Mouse (Mus musculus) heart, embryonic 12.5 days (tissue): ENCODE measurements around the gene Asz1. TPM values are rescaled to one million over a fixed set of nuclear protein-coding genes. Genes with fewer than 3 reads are reported as not detected.

Source experiments
- ATAC-seq: fragments of 200-750 bp; cut with Nextera tagmentation; 2 replicates; pipeline ENCODE4 v1.8.0; 2017; ENCODE audit warnings: moderate TSS enrichment, moderate library complexity; ENCODE audit not compliant: insufficient number of reproducible peaks, low FRiP score
- H3K27ac ChIP-seq: fragments of 300-500 bp; sonication (generic); 2 replicates; pipeline ENCODE4 v1.5.1; 2016; ENCODE audit warnings: mild to moderate bottlenecking, moderate library complexity; ENCODE audit not compliant: poor library complexity, severe bottlenecking
- H3K27me3 ChIP-seq: fragments of 300-500 bp; sonication (generic); replicated peaks from 2 replicates; pipeline ENCODE4 v1.6.1; 2016; ENCODE audit warnings: mild to moderate bottlenecking, moderate library complexity
- H3K36me3 ChIP-seq: fragments of 300-500 bp; sonication (generic); 2 replicates; pipeline ENCODE4 v1.6.1; 2016; ENCODE audit warnings: mild to moderate bottlenecking, moderate library complexity
- H3K4me1 ChIP-seq: fragments of 300-500 bp; sonication (generic); replicated peaks from 2 replicates; pipeline ENCODE4 v1.6.1; 2016; ENCODE audit warnings: mild to moderate bottlenecking
- H3K4me2 ChIP-seq: fragments of 300-500 bp; sonication (generic); 2 replicates; pipeline ENCODE4 v1.6.1; 2016; ENCODE audit warnings: mild to moderate bottlenecking, moderate library complexity
- H3K4me3 ChIP-seq: fragments of 300-500 bp; sonication (generic); 2 replicates; pipeline ENCODE4 v1.5.1; 2016; ENCODE audit warnings: mild to moderate bottlenecking
- H3K9ac ChIP-seq: fragments of 300-500 bp; sonication (generic); 2 replicates; pipeline ENCODE4 v1.6.1; 2016; ENCODE audit warnings: mild to moderate bottlenecking, moderate library complexity
- H3K9me3 ChIP-seq: fragments of 300-500 bp; sonication (generic); replicated peaks from 2 replicates; pipeline ENCODE4 v1.6.1; 2016; ENCODE audit warnings: mild to moderate bottlenecking, moderate library complexity
- WGBS: fragments of 180-500 bp; shearing (Covaris S2); methylation state at CpG from one replicate; pipeline ENCODE4 v1.1.7; 2016; 5-methylcytosine and 5-hydroxymethylcytosine counted together
- polyA plus RNA-seq: library from polyadenylated mRNA; unstranded; fragments of >200 nt; fragmentation: Nextera tagmentation; extraction: Ambion mirVana; gene quantifications from 2 replicates; pipeline ENCODE4 v1.2.1, GENCODE M21; 2016

The Asz1 gene
- 0.10 TPM in 1 of 2 replicates, not detected in the other for polyA plus RNA-seq

DNA sequence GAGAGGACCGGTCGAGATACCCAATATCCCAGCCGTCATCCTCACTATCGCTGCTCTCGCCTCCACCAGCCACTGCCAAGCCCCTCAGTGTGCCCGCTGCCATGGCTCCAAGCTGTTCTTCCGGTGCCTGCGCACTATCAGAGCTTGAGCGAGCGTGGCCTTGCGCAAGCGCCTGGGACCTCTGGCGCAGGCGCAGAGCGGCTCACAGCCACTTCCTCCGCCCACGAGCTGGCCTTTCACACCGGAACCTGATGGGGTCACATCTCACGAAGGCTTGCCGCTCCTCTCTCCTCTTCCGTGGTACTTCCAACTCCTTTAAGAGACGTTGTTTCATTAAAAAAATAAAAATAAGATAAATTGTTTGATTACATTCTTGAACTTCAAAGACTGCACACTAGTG, at the start of gene Asz1:
Gene Asz1, minus strand, starts transcription at position 128 of the 400 bp plus-strand sequence.
- ATAC-seq, result no peak
- H3K4me3 ChIP-seq, result no peak within 1 kb of the TSS
- no peak within 1 kb of the TSS for H3K27ac ChIP-seq
- WGBS, result 86% methylated on average over 22 of the region's 22 CpGs
- no peaks in the 10 kb centered on the region for H3K27me3 ChIP-seq
- H3K9ac ChIP-seq, result no peak within 1 kb of the TSS
- no peaks in the 10 kb centered on the region for H3K4me1 ChIP-seq
- no peaks in the 10 kb centered on the region for H3K9me3 ChIP-seq
- no peak within 1 kb of the TSS for H3K4me2 ChIP-seq
- H3K36me3 ChIP-seq, result no peaks in the 10 kb centered on the region

DNA sequence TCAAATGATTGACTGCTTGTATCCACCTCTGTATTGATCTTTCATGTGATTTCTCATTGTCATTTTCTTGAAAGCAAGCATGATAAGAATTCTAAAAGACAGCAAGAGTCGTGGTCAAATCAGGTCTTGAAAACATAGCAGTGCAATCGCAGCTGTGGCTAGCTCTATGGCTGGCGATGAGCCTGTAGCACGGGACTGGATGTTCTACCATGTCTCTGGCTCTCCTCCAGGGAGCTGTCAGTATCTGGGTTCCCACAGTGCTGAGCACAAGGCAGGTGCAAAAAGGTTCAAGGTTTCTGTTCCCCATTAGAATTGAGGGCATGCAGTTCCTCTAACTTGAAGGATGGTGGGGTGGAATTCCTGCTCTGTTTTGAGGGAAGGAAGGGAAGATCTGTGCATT, 44.2 kb upstream of the Asz1 start:
- H3K27ac ChIP-seq, result no peak overlapping the region
- no peak overlapping the region for H3K4me3 ChIP-seq
- no peaks in the 10 kb centered on the region for H3K27me3 ChIP-seq
- 54% methylated on average over 4 of the region's 4 CpGs for WGBS
- H3K4me2 ChIP-seq, result no peak overlapping the region
- no peaks in the 10 kb centered on the region for H3K4me1 ChIP-seq
- H3K36me3 ChIP-seq, result no peaks in the 10 kb centered on the region
- H3K9ac ChIP-seq, result no peak overlapping the region
- H3K9me3 ChIP-seq, result no peaks in the 10 kb centered on the region
- ATAC-seq, result no peak

DNA sequence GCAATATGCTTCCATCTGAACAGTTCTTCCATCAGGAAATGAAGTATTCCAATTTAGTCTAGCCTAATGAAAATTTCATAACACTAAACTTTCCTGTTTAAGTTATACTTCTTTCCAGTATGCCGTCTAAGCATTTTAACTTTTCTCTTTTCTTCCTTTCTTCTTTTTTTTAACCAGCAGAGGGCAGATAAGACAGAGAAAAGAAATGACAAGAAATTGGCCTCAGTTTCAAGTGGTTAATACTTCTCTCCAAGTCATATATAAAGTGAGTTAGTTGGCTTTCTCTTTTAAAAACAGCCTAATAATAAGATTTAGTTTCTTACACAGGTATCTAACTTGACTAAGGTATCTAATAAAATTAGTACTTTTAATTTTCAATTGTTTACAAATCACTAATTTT, 26.4 kb upstream of the Asz1 start:
- no peaks in the 10 kb centered on the region for H3K9me3 ChIP-seq
- H3K4me1 ChIP-seq, result no peaks in the 10 kb centered on the region
- no peak overlapping the region for H3K27ac ChIP-seq
- no peak for ATAC-seq
- WGBS, result 45% methylated on average over 1 of the region's 1 CpGs
- no peak overlapping the region for H3K4me3 ChIP-seq
- no peaks in the 10 kb centered on the region for H3K36me3 ChIP-seq
- no peak overlapping the region for H3K4me2 ChIP-seq
- H3K27me3 ChIP-seq, result no peaks in the 10 kb centered on the region
- H3K9ac ChIP-seq, result no peak overlapping the region

GRCm38 (mm10) chr6:18128059-18128458, 19.2 kb upstream of the Asz1 start:
- H3K4me1 ChIP-seq, result no peaks in the 10 kb centered on the region
- no peak for ATAC-seq
- H3K27me3 ChIP-seq, result no peaks in the 10 kb centered on the region
- WGBS, result 73% methylated on average over 4 of the region's 4 CpGs
- H3K9ac ChIP-seq, result no peak overlapping the region
- no peak overlapping the region for H3K4me2 ChIP-seq
- no peak overlapping the region for H3K27ac ChIP-seq
- no peaks in the 10 kb centered on the region for H3K36me3 ChIP-seq
- H3K4me3 ChIP-seq, result no peak overlapping the region
- no peaks in the 10 kb centered on the region for H3K9me3 ChIP-seq

- Histone ChIP-seq H3K36me3 (no peaks in the 10 kb centered on the region), H3K4me1 (no peaks in the 10 kb centered on the region), H3K9ac (no peak overlapping the region), H3K4me2 (no peak overlapping the region), H3K9me3 (no peaks in the 10 kb centered on the region), H3K27ac (no peak overlapping the region), H3K4me3 (no peak overlapping the region), H3K27me3 (no peaks in the 10 kb centered on the region)
- ATAC-seq, result no peak
- WGBS, result 72% methylated on average over 2 of the region's 2 CpGs
Observed at GRCm38 (mm10) chr6:18127206-18127983, 18.5 kb upstream of the Asz1 start.

GRCm38 (mm10) chr6:18096861-18097260, 12.0 kb downstream of the Asz1 start:
- H3K4me1 ChIP-seq, result no peaks in the 10 kb centered on the region
- WGBS, result 78% methylated on average over 1 of the region's 1 CpGs
- H3K27ac ChIP-seq, result no peak overlapping the region
- ATAC-seq, result no peak
- no peak overlapping the region for H3K9ac ChIP-seq
- H3K4me2 ChIP-seq, result no peak overlapping the region
- no peak overlapping the region for H3K4me3 ChIP-seq
- H3K36me3 ChIP-seq, result no peaks in the 10 kb centered on the region
- no peaks in the 10 kb centered on the region for H3K27me3 ChIP-seq
- H3K9me3 ChIP-seq, result no peaks in the 10 kb centered on the region

- Histone ChIP-seq H3K36me3 (no peaks in the 10 kb centered on the region), H3K4me1 (no peaks in the 10 kb centered on the region), H3K27me3 (no peaks in the 10 kb centered on the region), H3K9ac (no peak overlapping the region), H3K27ac (no peak overlapping the region), H3K4me3 (no peak overlapping the region), H3K9me3 (no peaks in the 10 kb centered on the region), H3K4me2 (no peak overlapping the region)
- WGBS, result 83% methylated on average over 5 of the region's 5 CpGs
- ATAC-seq, result no peak
Observed at GRCm38 (mm10) chr6:18089098-18089497, 19.8 kb downstream of the Asz1 start.

GRCm38 (mm10) chr6:18087160-18087804, 21.6 kb downstream of the Asz1 start:
- Histone ChIP-seq H3K27ac (no peak overlapping the region), H3K9ac (no peak overlapping the region), H3K4me3 (no peak overlapping the region), H3K36me3 (no peaks in the 10 kb centered on the region), H3K9me3 (no peaks in the 10 kb centered on the region), H3K4me1 (no peaks in the 10 kb centered on the region), H3K4me2 (no peak overlapping the region), H3K27me3 (no peaks in the 10 kb centered on the region)
- ATAC-seq, result no peak
- 66% methylated on average over 5 of the region's 5 CpGs for WGBS

- no peaks in the 10 kb centered on the region for H3K27me3 ChIP-seq
- no peaks in the 10 kb centered on the region for H3K9me3 ChIP-seq
- no peaks in the 10 kb centered on the region for H3K36me3 ChIP-seq
- no peak overlapping the region for H3K4me3 ChIP-seq
- H3K4me1 ChIP-seq, result 0 out of 2 replicates have a peak, but pooled peaks cover 4% of the 10 kb centered on the region
- no peak for ATAC-seq
- H3K9ac ChIP-seq, result no peak overlapping the region
- 13% methylated on average over 1 of the region's 1 CpGs for WGBS
- no peak overlapping the region for H3K27ac ChIP-seq
- H3K4me2 ChIP-seq, result no peak overlapping the region
Observed at GRCm38 (mm10) chr6:18078615-18079014, 30.2 kb downstream of the Asz1 start.

GRCm38 (mm10) chr6:18076986-18077385, 31.9 kb downstream of the Asz1 start:
- Histone ChIP-seq H3K4me3 (no peak overlapping the region), H3K27ac (no peak overlapping the region), H3K9me3 (no peaks in the 10 kb centered on the region), H3K9ac (no peak overlapping the region), H3K4me1 (0 out of 2 replicates have a peak, but pooled peaks cover 4% of the 10 kb centered on the region), H3K4me2 (no peak overlapping the region), H3K36me3 (no peaks in the 10 kb centered on the region), H3K27me3 (no peaks in the 10 kb centered on the region)
- ATAC-seq, result no peak
- WGBS, result 74% methylated on average over 7 of the region's 7 CpGs

GRCm38 (mm10) chr6:18076577-18076976, 32.3 kb downstream of the Asz1 start:
- no peak overlapping the region for H3K27ac ChIP-seq
- no peaks in the 10 kb centered on the region for H3K9me3 ChIP-seq
- H3K4me3 ChIP-seq, result no peak overlapping the region
- H3K27me3 ChIP-seq, result no peaks in the 10 kb centered on the region
- no peak overlapping the region for H3K9ac ChIP-seq
- WGBS, result 37% methylated on average over 5 of the region's 5 CpGs
- no peak for ATAC-seq
- H3K36me3 ChIP-seq, result no peaks in the 10 kb centered on the region
- H3K4me1 ChIP-seq, result 0 out of 2 replicates have a peak, but pooled peaks cover 4% of the 10 kb centered on the region
- no peak overlapping the region for H3K4me2 ChIP-seq
